Mouse (Mus musculus) embryonic facial prominence, embryonic 11.5 days (tissue): Measurements from ENCODE around the gene Lrrfip2. TPM values are rescaled to one million over a fixed set of nuclear protein-coding genes. Genes with fewer than 3 reads are reported as not detected.

Experiments used
- ATAC-seq: fragments of 200-750 bp; cut with Nextera tagmentation; replicated peaks from 2 replicates; pipeline ENCODE4 v1.8.0; 2017; ENCODE audit warnings: low read depth; ENCODE audit not compliant: insufficient number of reproducible peaks, low FRiP score, low TSS enrichment
- DNase-seq: peaks from one replicate; pipeline ENCODE4 v3.0.0-alpha.2; 2015; ENCODE audit warnings: low spot score
- H3K27ac ChIP-seq: fragments of 300-500 bp; sonication (generic); replicated peaks from 2 replicates; pipeline ENCODE4 v1.5.1; 2014; ENCODE audit warnings: mild to moderate bottlenecking, low read depth, low read length, control low read depth
- H3K27me3 ChIP-seq: fragments of 300-500 bp; sonication (generic); 2 replicates; pipeline ENCODE4 v1.6.1; 2014; ENCODE audit warnings: mild to moderate bottlenecking, low read length, moderate library complexity, mixed read lengths; ENCODE audit not compliant: control insufficient read depth, insufficient read depth
- H3K36me3 ChIP-seq: fragments of 300-500 bp; sonication (generic); replicated peaks from 2 replicates; pipeline ENCODE4 v1.6.1; 2014; ENCODE audit warnings: low read depth, mild to moderate bottlenecking, low read length, moderate library complexity, mixed read lengths; ENCODE audit not compliant: control insufficient read depth, insufficient read depth
- H3K4me1 ChIP-seq: fragments of 300-500 bp; sonication (generic); 2 replicates; pipeline ENCODE4 v1.6.1; 2014; ENCODE audit warnings: low read length, mixed read lengths; ENCODE audit not compliant: control insufficient read depth, insufficient read depth
- H3K4me2 ChIP-seq: fragments of 300-500 bp; sonication (generic); 2 replicates; pipeline ENCODE4 v1.6.1; 2014; ENCODE audit warnings: low read depth, mild to moderate bottlenecking, control low read depth, low read length, moderate library complexity
- H3K4me3 ChIP-seq: fragments of 300-500 bp; sonication (generic); 2 replicates; pipeline ENCODE4 v1.5.1; 2014; ENCODE audit warnings: low read depth, low read length, control low read depth
- H3K9ac ChIP-seq: fragments of 300-500 bp; sonication (generic); replicated peaks from 2 replicates; pipeline ENCODE4 v1.6.1; 2014; ENCODE audit warnings: mild to moderate bottlenecking, control low read depth, low read length
- H3K9me3 ChIP-seq: fragments of 300-500 bp; sonication (generic); replicated peaks from 2 replicates; pipeline ENCODE4 v1.6.1; 2016; ENCODE audit warnings: mild to moderate bottlenecking, low read length, inconsistent platforms, mixed read lengths; ENCODE audit not compliant: control insufficient read depth
- WGBS: fragments of 180-500 bp; shearing (Covaris S2); extraction: QIAGEN DNeasy Blood & Tissue Kit; methylation state at CpG from one replicate; pipeline ENCODE4 v1.1.7; 2014; 5-methylcytosine and 5-hydroxymethylcytosine counted together
- polyA plus RNA-seq: library from polyadenylated mRNA; unstranded; fragments of >200 nt; fragmentation: Nextera tagmentation; extraction: Ambion mirVana; gene quantifications from 2 replicates; pipeline ENCODE4 v1.2.1, GENCODE M21; 2014

Lrrfip2 gene
- polyA plus RNA-seq, 1 experiment from 2014 or later = 49.2 TPM

GRCm38 (mm10) chr9:111096419-111097326 is 20.7 kb upstream of the Lrrfip2 start:
- 81% methylated on average over 16 of the region's 16 CpGs for WGBS
- no peak overlapping the region for H3K4me3 ChIP-seq
- ATAC-seq = no peak

GRCm38 (mm10) chr9:111097543-111097942 is 19.8 kb upstream of the Lrrfip2 start:
- no peaks in the 10 kb centered on the region for H3K36me3 ChIP-seq
- H3K9me3 ChIP-seq = no peaks in the 10 kb centered on the region
- H3K4me1 ChIP-seq = no peaks in the 10 kb centered on the region
- H3K27ac ChIP-seq = no peak overlapping the region
- H3K27me3 ChIP-seq = no peaks in the 10 kb centered on the region
- no peak overlapping the region for H3K9ac ChIP-seq
- no peak for ATAC-seq
- 65% methylated on average over 6 of the region's 6 CpGs for WGBS
- no peak overlapping the region for H3K4me3 ChIP-seq
- no peak overlapping the region for H3K4me2 ChIP-seq
- DNase-seq = no peak

More at GRCm38 (mm10) chr9:111096419-111097326, 20.7 kb upstream of the Lrrfip2 start:
- H3K9me3 ChIP-seq = no peaks in the 10 kb centered on the region
- DNase-seq = no peak
- H3K27me3 ChIP-seq = no peaks in the 10 kb centered on the region
- no peak overlapping the region for H3K27ac ChIP-seq
- no peaks in the 10 kb centered on the region for H3K36me3 ChIP-seq
- H3K4me2 ChIP-seq = no peak overlapping the region
- H3K4me1 ChIP-seq = no peaks in the 10 kb centered on the region
- no peak overlapping the region for H3K9ac ChIP-seq

DNA sequence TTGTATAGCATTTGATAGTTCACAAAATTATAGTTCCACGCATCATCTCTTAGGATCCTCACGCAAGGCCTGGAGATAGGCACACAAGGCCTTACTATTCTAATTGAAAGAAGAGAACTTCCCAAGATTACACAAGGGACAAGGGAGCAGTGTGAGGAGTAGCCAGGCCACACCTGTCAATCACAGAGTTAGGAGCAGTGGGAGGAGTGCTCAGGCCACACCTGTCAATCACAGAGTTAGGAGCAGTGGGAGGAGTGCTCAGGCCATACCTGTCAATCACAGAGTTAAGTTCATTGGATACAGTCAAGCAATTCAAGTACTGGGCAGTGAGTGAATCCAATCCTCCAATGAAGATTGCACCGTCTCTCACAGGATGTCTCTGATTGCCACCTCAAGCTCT is 17.0 kb upstream of the Lrrfip2 start:
- WGBS = 81% methylated on average over 3 of the region's 3 CpGs
- H3K4me2 ChIP-seq = no peak overlapping the region
- H3K4me1 ChIP-seq = no peaks in the 10 kb centered on the region
- no peaks in the 10 kb centered on the region for H3K27me3 ChIP-seq
- peak; percentile 72; the same call in 1 of the 2 replicates for ATAC-seq
- no peak for DNase-seq
- H3K9me3 ChIP-seq = no peaks in the 10 kb centered on the region
- no peak overlapping the region for H3K27ac ChIP-seq
- H3K4me3 ChIP-seq = no peak overlapping the region
- H3K36me3 ChIP-seq = no peaks in the 10 kb centered on the region
- H3K9ac ChIP-seq = no peak overlapping the region

DNA sequence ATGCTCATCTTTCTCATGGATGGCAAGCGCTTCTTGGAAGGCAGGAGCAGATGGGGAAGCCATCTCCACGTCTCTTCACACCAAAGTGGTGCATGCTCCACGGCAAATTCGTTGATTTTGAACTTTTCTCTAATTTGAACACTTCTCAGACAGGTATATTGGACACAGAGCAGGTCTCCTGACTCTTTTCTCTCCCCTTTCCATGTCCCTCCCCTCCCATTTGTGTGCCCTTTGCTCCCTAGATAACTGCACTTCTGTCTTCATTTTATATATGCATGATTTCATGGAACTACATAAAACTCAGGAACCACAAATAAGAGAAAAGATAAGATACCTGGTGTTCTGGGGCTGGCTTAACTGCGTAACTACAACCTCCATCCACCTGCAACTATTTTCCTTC is 14.1 kb upstream of the Lrrfip2 start:
- Histone ChIP-seq H3K9me3 (no peaks in the 10 kb centered on the region), H3K9ac (no peak overlapping the region), H3K36me3 (no peaks in the 10 kb centered on the region), H3K4me3 (no peak overlapping the region), H3K4me1 (no peaks in the 10 kb centered on the region), H3K27me3 (no peaks in the 10 kb centered on the region), H3K4me2 (no peak overlapping the region), H3K27ac (no peak overlapping the region)
- 81% methylated on average over 5 of the region's 5 CpGs for WGBS
- DNase-seq (no peak), ATAC-seq (no peak)

DNA sequence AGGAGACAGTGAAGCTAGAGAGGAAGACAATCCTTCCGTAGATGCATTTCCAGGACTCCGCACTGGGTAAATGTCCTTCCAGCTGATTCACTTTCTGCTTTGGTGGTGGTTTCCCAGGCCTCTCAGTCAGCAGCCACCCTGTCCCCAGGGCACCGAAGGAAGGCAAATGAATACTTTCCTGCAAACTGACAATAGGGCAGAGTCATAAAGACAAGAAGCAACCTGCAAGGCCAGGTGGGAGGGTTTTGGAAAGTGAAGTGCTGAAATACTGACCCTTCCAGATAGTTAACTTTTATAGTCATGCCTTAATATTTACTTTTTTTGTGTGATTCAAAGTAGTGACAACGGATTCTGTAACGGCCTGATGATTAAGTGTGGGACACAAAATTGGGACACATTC is 13.5 kb upstream of the Lrrfip2 start:
- Histone ChIP-seq H3K4me1 (no peaks in the 10 kb centered on the region), H3K27me3 (no peaks in the 10 kb centered on the region), H3K9ac (no peak overlapping the region), H3K9me3 (no peaks in the 10 kb centered on the region), H3K4me2 (no peak overlapping the region), H3K4me3 (no peak overlapping the region), H3K27ac (no peak overlapping the region), H3K36me3 (no peaks in the 10 kb centered on the region)
- DNase-seq (no peak), ATAC-seq (no peak)
- WGBS = 88% methylated on average over 5 of the region's 5 CpGs

- H3K4me2 ChIP-seq = no peak overlapping the region
- no peaks in the 10 kb centered on the region for H3K4me1 ChIP-seq
- DNase-seq (no peak), ATAC-seq (no peak)
- no peaks in the 10 kb centered on the region for H3K27me3 ChIP-seq
- H3K4me3 ChIP-seq = no peak overlapping the region
- no peak overlapping the region for H3K9ac ChIP-seq
- no peaks in the 10 kb centered on the region for H3K36me3 ChIP-seq
- WGBS = 79% methylated on average over 3 of the region's 3 CpGs
- no peak overlapping the region for H3K27ac ChIP-seq
- no peaks in the 10 kb centered on the region for H3K9me3 ChIP-seq
Observed at GRCm38 (mm10) chr9:111107863-111108262, 9.5 kb upstream of the Lrrfip2 start.

GRCm38 (mm10) chr9:111117794-111118251 is 431 bp downstream of the Lrrfip2 start:
- no peaks in the 10 kb centered on the region for H3K4me1 ChIP-seq
- peak overlapping the region; percentile 85 for H3K4me2 ChIP-seq
- H3K9me3 ChIP-seq = no peaks in the 10 kb centered on the region
- H3K9ac ChIP-seq = peak overlapping the region; percentile 86
- DNase-seq (peak; percentile 83), ATAC-seq (peak; percentile 93)
- under 1% methylated on average over 54 of the region's 56 CpGs for WGBS
- no peaks in the 10 kb centered on the region for H3K36me3 ChIP-seq
- peak overlapping the region; percentile 94 for H3K4me3 ChIP-seq
- peak overlapping the region; percentile 75 for H3K27ac ChIP-seq
- no peaks in the 10 kb centered on the region for H3K27me3 ChIP-seq

- Histone ChIP-seq H3K27me3 (no peaks in the 10 kb centered on the region), H3K36me3 (no peaks in the 10 kb centered on the region), H3K9ac (peak overlapping the region; percentile 86), H3K9me3 (no peaks in the 10 kb centered on the region), H3K4me1 (no peaks in the 10 kb centered on the region), H3K4me2 (peak overlapping the region; percentile 85), H3K4me3 (peak overlapping the region; percentile 94), H3K27ac (peak overlapping the region; percentile 75)
- DNase-seq (peak; percentile 53), ATAC-seq (peak; percentile 89)
- under 1% methylated on average over 49 of the region's 52 CpGs for WGBS
Observed at GRCm38 (mm10) chr9:111118252-111118890, 979 bp downstream of the Lrrfip2 start.
